Mouse (Mus musculus): ENCODE data around the gene Sbk2. TPM values are rescaled to one million over a fixed set of nuclear protein-coding genes. Genes with fewer than 3 reads are reported as not detected.

The Sbk2 gene
- polyA plus RNA-seq, 2 experiments: 0.01 TPM; not detected in 1

- peaks cover 20% of the 10 kb centered on the region for H3K27me3 ChIP-seq (ENCODE audit: control insufficient read depth, insufficient read depth, low read length)
- DNase-seq (ENCODE audit: low read depth in 3 of 3, low spot score in 3 of 3) (no peak), ATAC-seq (ENCODE audit: insufficient read depth) (no peak)
- H3K9ac ChIP-seq (replicated peaks): no peak overlapping the region
- no peaks in the 10 kb centered on the region for H3K4me1 ChIP-seq (replicated peaks; ENCODE audit: control insufficient read depth in 2 of 2, insufficient read depth in 2 of 2, low read length in 1 of 2)
- H3K4me2 ChIP-seq (ENCODE audit: low read depth): no peak overlapping the region
- TF ChIP-seq CTCF (IDR thresholded peaks at IDR 0.05; ENCODE audit: low read depth) (no peak), EP300 (IDR thresholded peaks at IDR 0.05; ENCODE audit: low read depth) (no peak)
- H3K4me3 ChIP-seq (ENCODE audit: insufficient read depth in 1 of 2, low read depth in 2 of 2, low read length in 2 of 2): no peak overlapping the region
- H3K27ac ChIP-seq: no peak overlapping the region
- WGBS (ENCODE audit: insufficient replicate concordance): 36% methylated on average over 55 of the region's 55 CpGs
- H3K36me3 ChIP-seq (replicated peaks; ENCODE audit: control insufficient read depth, insufficient read depth, low read depth): no peaks in the 10 kb centered on the region
- no peaks in the 10 kb centered on the region for H3K9me3 ChIP-seq (ENCODE audit: control insufficient read depth, low read length)
Observed at GRCm38 (mm10) chr7:4993347-4993998, 29.3 kb upstream of the Sbk2 start.

GRCm38 (mm10) chr7:4988250-4988649 lies 24.0 kb upstream of the Sbk2 start:
- no peak for ATAC-seq (ENCODE audit: insufficient read depth)
- Histone ChIP-seq H3K4me2 (ENCODE audit: low read depth) (no peak overlapping the region), H3K36me3 (replicated peaks; ENCODE audit: control insufficient read depth, insufficient read depth, low read depth) (no peaks in the 10 kb centered on the region), H3K4me1 (replicated peaks; ENCODE audit: control insufficient read depth in 2 of 2, insufficient read depth in 2 of 2, low read length in 1 of 2) (no peaks in the 10 kb centered on the region), H3K27me3 (ENCODE audit: control insufficient read depth, insufficient read depth, low read length) (peaks cover 1% of the 10 kb centered on the region; the same call in 1 of the 2 replicates), H3K4me3 (ENCODE audit: insufficient read depth in 1 of 2, low read depth in 2 of 2, low read length in 2 of 2) (no peak overlapping the region), H3K9ac (replicated peaks) (no peak overlapping the region), H3K27ac (no peak overlapping the region), H3K9me3 (ENCODE audit: control insufficient read depth, low read length) (no peaks in the 10 kb centered on the region)
- no peak for TF ChIP-seq EP300 (IDR thresholded peaks at IDR 0.05; ENCODE audit: low read depth)
- TF ChIP-seq CTCF (IDR thresholded peaks at IDR 0.05; ENCODE audit: low read depth): no peak
- WGBS (ENCODE audit: insufficient replicate concordance): 21% methylated on average over 2 of the region's 2 CpGs
- DNase-seq (ENCODE audit: low read depth in 3 of 3, low spot score in 3 of 3): no peak

GRCm38 (mm10) chr7:4976832-4977231 lies 12.6 kb upstream of the Sbk2 start:
- Histone ChIP-seq H3K9me3 (ENCODE audit: control insufficient read depth, low read length) (no peaks in the 10 kb centered on the region), H3K4me1 (replicated peaks; ENCODE audit: control insufficient read depth in 2 of 2, insufficient read depth in 2 of 2, low read length in 1 of 2) (no peaks in the 10 kb centered on the region), H3K4me3 (ENCODE audit: insufficient read depth in 1 of 2, low read depth in 2 of 2, low read length in 2 of 2) (no peak overlapping the region), H3K36me3 (replicated peaks; ENCODE audit: control insufficient read depth, insufficient read depth, low read depth) (no peaks in the 10 kb centered on the region), H3K9ac (replicated peaks) (no peak overlapping the region), H3K27me3 (ENCODE audit: control insufficient read depth, insufficient read depth, low read length) (no peaks in the 10 kb centered on the region), H3K4me2 (ENCODE audit: low read depth) (no peak overlapping the region), H3K27ac (no peak overlapping the region)
- 78% methylated on average over 7 of the region's 7 CpGs for WGBS (ENCODE audit: insufficient replicate concordance)
- DNase-seq (ENCODE audit: low read depth in 3 of 3, low spot score in 3 of 3) (no peak), ATAC-seq (ENCODE audit: insufficient read depth) (no peak)
- TF ChIP-seq EP300 (IDR thresholded peaks at IDR 0.05; ENCODE audit: low read depth): no peak
- TF ChIP-seq CTCF (IDR thresholded peaks at IDR 0.05; ENCODE audit: low read depth): peak; percentile 52

GRCm38 (mm10) chr7:4975455-4975854 lies 11.2 kb upstream of the Sbk2 start:
- Histone ChIP-seq H3K4me3 (ENCODE audit: insufficient read depth in 1 of 2, low read depth in 2 of 2, low read length in 2 of 2) (no peak overlapping the region), H3K36me3 (replicated peaks; ENCODE audit: control insufficient read depth, insufficient read depth, low read depth) (no peaks in the 10 kb centered on the region), H3K27ac (no peak overlapping the region), H3K4me2 (ENCODE audit: low read depth) (no peak overlapping the region), H3K27me3 (ENCODE audit: control insufficient read depth, insufficient read depth, low read length) (no peaks in the 10 kb centered on the region), H3K4me1 (replicated peaks; ENCODE audit: control insufficient read depth in 2 of 2, insufficient read depth in 2 of 2, low read length in 1 of 2) (no peaks in the 10 kb centered on the region), H3K9ac (replicated peaks) (no peak overlapping the region), H3K9me3 (ENCODE audit: control insufficient read depth, low read length) (no peaks in the 10 kb centered on the region)
- 41% methylated on average over 4 of the region's 4 CpGs for WGBS (ENCODE audit: insufficient replicate concordance)
- TF ChIP-seq CTCF (IDR thresholded peaks at IDR 0.05; ENCODE audit: low read depth) (no peak), EP300 (IDR thresholded peaks at IDR 0.05; ENCODE audit: low read depth) (no peak)
- DNase-seq (ENCODE audit: low read depth in 3 of 3, low spot score in 3 of 3): no peak
- ATAC-seq (ENCODE audit: insufficient read depth): no peak

- TF ChIP-seq EP300 (IDR thresholded peaks at IDR 0.05; ENCODE audit: low read depth) (no peak), CTCF (IDR thresholded peaks at IDR 0.05; ENCODE audit: low read depth) (no peak)
- ATAC-seq (ENCODE audit: insufficient read depth) (no peak), DNase-seq (ENCODE audit: low read depth in 3 of 3, low spot score in 3 of 3) (no peak)
- no peaks in the 10 kb centered on the region for H3K9me3 ChIP-seq (ENCODE audit: control insufficient read depth, low read length)
- no peaks in the 10 kb centered on the region for H3K27me3 ChIP-seq (ENCODE audit: control insufficient read depth, insufficient read depth, low read length)
- no peaks in the 10 kb centered on the region for H3K4me1 ChIP-seq (replicated peaks; ENCODE audit: control insufficient read depth in 2 of 2, insufficient read depth in 2 of 2, low read length in 1 of 2)
- WGBS (ENCODE audit: insufficient replicate concordance): 44% methylated on average over 18 of the region's 18 CpGs
- H3K36me3 ChIP-seq (replicated peaks; ENCODE audit: control insufficient read depth, insufficient read depth, low read depth): no peaks in the 10 kb centered on the region
- no peak overlapping the region for H3K4me3 ChIP-seq (ENCODE audit: insufficient read depth in 1 of 2, low read depth in 2 of 2, low read length in 2 of 2)
- no peak overlapping the region for H3K4me2 ChIP-seq (ENCODE audit: low read depth)
- H3K9ac ChIP-seq (replicated peaks): no peak overlapping the region
- no peak overlapping the region for H3K27ac ChIP-seq
Observed at GRCm38 (mm10) chr7:4972321-4973047, 8.3 kb upstream of the Sbk2 start.
